Mouse (Mus musculus) adrenal gland, adult 18-20 months (tissue): ENCODE measurements around the gene Xpnpep2. TPM values are rescaled to one million over a fixed set of nuclear protein-coding genes. Genes with fewer than 3 reads are reported as not detected.

Experiments used
- DNase-seq, 2 experiments: peaks; one replicate each; pipeline ENCODE4 v3.0.0; 2021 to 2022; ENCODE audit warnings: low spot score in 2 of 2
- total RNA-seq, 2 experiments: library from RNA; stranded (reverse); gene quantifications; 1 replicate in 1 of 2; 2 replicates in 1 of 2; pipeline ENCODE4 v1.2.3; 2021

Gene Xpnpep2
- total RNA-seq, 2 experiments from 2014 or later, result 1.4 to 3.7 TPM

DNA sequence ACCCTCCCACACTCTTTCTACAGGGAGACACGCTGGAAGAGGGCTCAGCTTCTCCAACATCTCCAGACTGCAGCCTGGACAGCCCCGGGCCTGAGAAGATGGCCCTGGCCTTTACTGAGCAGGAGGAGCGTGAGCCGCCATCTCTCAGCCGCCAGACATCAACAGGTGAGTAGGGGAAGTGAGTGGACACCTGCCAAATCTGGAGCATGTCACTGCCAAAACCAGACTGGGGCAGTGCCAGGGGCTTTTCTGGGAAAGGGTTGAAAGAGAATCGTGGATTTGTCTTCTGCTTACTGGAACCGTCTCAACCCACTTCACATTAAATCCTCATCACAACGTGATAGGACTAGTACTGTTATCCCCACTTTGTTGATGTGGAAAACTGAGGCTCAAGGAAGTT, 48.9 kb downstream of the Xpnpep2 start:
- no peak for DNase-seq

DNA sequence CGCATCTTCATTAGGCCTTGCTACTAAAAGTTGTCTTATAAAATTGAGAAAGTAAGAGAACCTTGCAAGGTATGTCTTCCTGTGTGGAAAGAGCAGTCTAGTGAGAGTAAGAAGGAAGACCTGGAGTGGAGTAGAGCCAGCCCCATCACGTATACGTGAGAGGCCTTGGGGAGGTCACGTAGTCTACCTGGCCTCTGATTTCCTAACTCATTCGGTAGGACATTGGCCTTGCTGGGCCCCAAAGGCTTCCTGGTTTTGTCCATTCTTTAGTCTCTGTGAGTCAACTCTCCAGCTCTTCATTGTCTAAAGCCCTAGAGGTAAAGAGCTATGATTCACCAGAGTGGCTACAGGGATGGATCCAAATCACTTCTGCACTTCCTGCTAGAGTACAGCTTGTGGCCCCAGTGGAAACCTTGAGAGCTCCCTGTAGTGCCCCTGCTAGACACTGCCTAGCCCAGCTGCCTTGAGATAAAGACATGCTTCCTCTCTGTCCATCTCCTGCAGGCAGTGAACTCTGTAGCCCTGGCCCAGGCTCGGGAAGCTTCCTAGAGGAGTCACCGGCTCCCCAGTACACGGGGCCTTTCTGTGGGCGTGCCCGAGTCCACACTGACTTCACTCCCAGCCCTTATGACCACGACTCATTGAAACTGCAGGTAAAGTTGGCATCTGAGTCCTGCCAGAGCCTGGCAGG, 49.8 kb downstream of the Xpnpep2 start:
- DNase-seq, result no peak

DNA sequence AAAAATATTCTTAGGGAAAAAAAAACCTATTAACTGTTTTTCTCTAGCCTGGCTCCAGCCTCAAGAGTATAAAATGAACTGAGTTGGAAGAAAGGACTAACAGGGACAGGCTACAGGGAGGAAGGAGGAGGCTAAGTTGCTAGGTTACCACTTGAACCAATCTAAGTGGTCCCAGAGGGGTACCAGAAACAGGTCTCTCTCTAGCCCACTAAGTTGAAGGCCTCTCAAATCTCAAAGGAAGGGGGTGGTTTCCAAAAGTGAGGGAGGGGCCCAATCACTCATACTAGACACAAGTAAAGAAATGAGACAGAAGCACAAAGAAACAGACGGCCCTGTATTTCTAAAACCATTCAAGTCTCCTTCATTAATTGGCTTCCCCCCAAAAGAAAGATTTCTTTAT, 61.4 kb downstream of the Xpnpep2 start:
- DNase-seq, result no peak

DNA sequence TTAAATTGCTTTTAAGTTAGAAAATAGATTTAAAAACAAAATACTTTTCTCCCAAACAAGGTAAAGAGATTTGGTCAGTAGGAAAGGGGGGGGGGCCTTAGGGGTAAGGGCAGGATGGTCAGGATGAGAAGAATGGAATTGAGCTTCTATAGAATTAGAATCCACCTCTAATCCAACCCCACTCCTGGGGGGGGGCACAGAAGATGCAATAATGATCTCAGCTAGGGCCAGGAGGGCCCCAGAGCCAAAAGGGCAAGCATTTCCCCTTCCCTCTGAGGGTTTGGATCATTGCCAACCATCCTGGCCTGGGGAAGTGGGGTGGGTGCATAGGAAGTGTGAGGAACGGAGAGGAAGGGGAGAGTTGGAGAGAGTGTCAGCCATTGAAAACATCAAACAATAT, 61.8 kb downstream of the Xpnpep2 start:
- DNase-seq, result no peak

DNA sequence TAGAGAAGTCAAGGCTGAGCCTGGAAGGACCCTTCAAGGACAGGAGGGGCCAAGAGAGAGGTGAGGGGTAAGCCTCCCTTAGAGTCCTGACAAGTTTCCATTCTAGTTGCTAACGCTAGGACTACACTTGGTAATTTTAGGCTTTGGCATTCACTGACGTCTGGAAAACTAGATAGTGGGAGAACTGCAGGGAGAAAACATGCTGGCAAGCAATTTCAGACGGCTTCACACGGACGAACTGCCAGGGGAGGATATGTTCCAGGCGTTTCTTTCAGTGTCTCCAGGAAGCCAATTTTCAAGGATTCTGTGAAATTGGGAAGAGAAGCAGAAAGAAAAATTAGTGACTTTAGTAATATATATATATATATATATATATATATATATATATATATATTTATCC, 73.3 kb downstream of the Xpnpep2 start:
- no peak for DNase-seq

DNA sequence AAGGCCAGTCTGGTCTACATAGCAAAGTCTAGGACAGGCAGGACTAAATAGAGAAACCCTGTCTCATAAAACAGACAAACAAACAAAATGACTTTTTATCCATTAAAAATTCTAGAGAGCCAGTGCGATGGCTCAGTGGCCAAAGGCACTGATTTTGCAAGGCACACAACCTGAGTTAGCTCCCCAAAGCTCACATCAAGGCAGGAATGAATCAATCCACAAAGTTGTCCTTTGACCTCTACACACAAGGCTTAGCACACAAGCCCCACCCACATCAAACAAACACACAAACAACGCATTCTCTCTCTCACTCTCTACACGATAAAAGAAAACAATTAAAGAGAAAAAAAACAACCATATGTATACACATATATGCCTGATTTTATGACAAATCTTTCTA, 76.2 kb downstream of the Xpnpep2 start:
- DNase-seq, result no peak

Other genes starting within 250 kb of the Xpnpep2 start
- 10 to 100 TPM; 31.8 to 33.0 TPM for gene Smarca1, start 215.8 kb upstream of the Xpnpep2 start, total RNA-seq
- 10 to 100 TPM; 33.6 to 53.0 TPM for gene Ocrl, start 196.3 kb upstream of the Xpnpep2 start, total RNA-seq
- 10 to 100 TPM in 1 of 2 experiments, 1 to 10 TPM in 1; 1.5 to 23.2 TPM for gene Apln, start 73.9 kb upstream of the Xpnpep2 start, total RNA-seq
- 1 to 10 TPM; 1.5 to 2.2 TPM for gene Sash3, start 37.7 kb downstream of the Xpnpep2 start, total RNA-seq
- 10 to 100 TPM; 17.4 to 18.9 TPM for gene Zdhhc9, start 100.2 kb downstream of the Xpnpep2 start, total RNA-seq
- gene Utp14a, start 148.1 kb downstream of the Xpnpep2 start, total RNA-seq, result 10 to 100 TPM; 17.6 to 18.3 TPM
- gene Bcorl1, start 232.6 kb downstream of the Xpnpep2 start, total RNA-seq, result 1 to 10 TPM; 8.0 to 9.1 TPM